Mouse (Mus musculus) hindbrain, embryonic 13.5 days (tissue): Measurements from ENCODE around the gene Adamtsl1. TPM values are rescaled to one million over a fixed set of nuclear protein-coding genes. Genes with fewer than 3 reads are reported as not detected.
A peak's percentile ranks its signal among the peaks of the same experiment; 100 is the strongest.

Source experiments
- ATAC-seq: fragments of 200-750 bp; cut with Nextera tagmentation; 2 replicates; pipeline ENCODE4 v1.8.0; 2017; ENCODE audit warnings: moderate TSS enrichment; ENCODE audit not compliant: low FRiP score
- H3K27ac ChIP-seq: fragments of 300-500 bp; sonication (generic); 2 replicates; pipeline ENCODE4 v1.5.1; 2015; ENCODE audit warnings: inconsistent platforms, mild to moderate bottlenecking, moderate library complexity
- H3K27me3 ChIP-seq: fragments of 300-500 bp; sonication (generic); 2 replicates; pipeline ENCODE4 v1.6.1; 2015; ENCODE audit warnings: mild to moderate bottlenecking, inconsistent platforms
- H3K36me3 ChIP-seq: fragments of 300-500 bp; sonication (generic); 2 replicates; pipeline ENCODE4 v1.6.1; 2015; ENCODE audit warnings: mild to moderate bottlenecking, inconsistent platforms
- H3K4me1 ChIP-seq: fragments of 300-500 bp; sonication (generic); replicated peaks from 2 replicates; pipeline ENCODE4 v1.6.1; 2015; ENCODE audit warnings: inconsistent platforms
- H3K4me2 ChIP-seq: fragments of 300-500 bp; sonication (generic); 2 replicates; pipeline ENCODE4 v1.6.1; 2015; ENCODE audit warnings: inconsistent platforms, mild to moderate bottlenecking, moderate library complexity
- H3K4me3 ChIP-seq: fragments of 300-500 bp; sonication (generic); 2 replicates; pipeline ENCODE4 v1.5.1; 2015; ENCODE audit warnings: mild to moderate bottlenecking, inconsistent platforms
- H3K9ac ChIP-seq: fragments of 300-500 bp; sonication (generic); 2 replicates; pipeline ENCODE4 v1.6.1; 2015; ENCODE audit warnings: mild to moderate bottlenecking, inconsistent platforms
- H3K9me3 ChIP-seq: fragments of 300-500 bp; sonication (generic); 2 replicates; pipeline ENCODE4 v1.6.1; 2016; ENCODE audit warnings: inconsistent platforms
- WGBS: fragments of 180-500 bp; shearing (Covaris S2); methylation state at CpG from one replicate; pipeline ENCODE4 v1.1.7; 2015; 5-methylcytosine and 5-hydroxymethylcytosine counted together
- polyA plus RNA-seq: library from polyadenylated mRNA; unstranded; fragments of >200 nt; fragmentation: Nextera tagmentation; extraction: Ambion mirVana; gene quantifications from 2 replicates; pipeline ENCODE4 v1.2.1, GENCODE M21; 2015

Gene Adamtsl1
- polyA plus RNA-seq, 1 experiment from 2014 or later: 11.6 TPM

GRCm38 (mm10) chr4:85764476-85764875 lies 250.5 kb downstream of the Adamtsl1 start:
- Histone ChIP-seq H3K36me3 (no peaks in the 10 kb centered on the region), H3K27me3 (0 out of 2 replicates have a peak, but pooled peaks cover 2% of the 10 kb centered on the region)
- ATAC-seq: no peak

GRCm38 (mm10) chr4:85767666-85768065 lies 253.7 kb downstream of the Adamtsl1 start:
- ATAC-seq: no peak
- Histone ChIP-seq H3K27me3 (0 out of 2 replicates have a peak, but pooled peaks cover 2% of the 10 kb centered on the region), H3K4me2 (no peak overlapping the region), H3K4me3 (no peak overlapping the region), H3K4me1 (peaks cover 12% of the 10 kb centered on the region), H3K27ac (peak overlapping the region; percentile 30), H3K36me3 (no peaks in the 10 kb centered on the region), H3K9ac (no peak overlapping the region), H3K9me3 (no peaks in the 10 kb centered on the region)
- WGBS: 76% methylated on average over 6 of the region's 6 CpGs

More at GRCm38 (mm10) chr4:85764476-85764875, 250.5 kb downstream of the Adamtsl1 start:
- no peak overlapping the region for H3K4me3 ChIP-seq
- no peaks in the 10 kb centered on the region for H3K9me3 ChIP-seq
- H3K27ac ChIP-seq: no peak overlapping the region
- H3K4me2 ChIP-seq: no peak overlapping the region
- peaks cover 12% of the 10 kb centered on the region for H3K4me1 ChIP-seq
- WGBS: 48% methylated on average over 3 of the region's 3 CpGs
- H3K9ac ChIP-seq: no peak overlapping the region

- 0 out of 2 replicates have a peak, but pooled peaks cover 2% of the 10 kb centered on the region for H3K27me3 ChIP-seq
- no peak overlapping the region for H3K9ac ChIP-seq
- WGBS: 21% methylated on average over 5 of the region's 5 CpGs
- H3K4me3 ChIP-seq: no peak overlapping the region
- H3K4me1 ChIP-seq: peaks cover 12% of the 10 kb centered on the region
- no peaks in the 10 kb centered on the region for H3K9me3 ChIP-seq
- no peak overlapping the region for H3K4me2 ChIP-seq
- H3K27ac ChIP-seq: peak overlapping the region; percentile 30
- no peaks in the 10 kb centered on the region for H3K36me3 ChIP-seq
- ATAC-seq: peak; percentile 66; the same call in 1 of the 2 replicates
Measured at GRCm38 (mm10) chr4:85768107-85768506, 254.1 kb downstream of the Adamtsl1 start.

GRCm38 (mm10) chr4:85782511-85782910 lies 268.5 kb downstream of the Adamtsl1 start:
- no peaks in the 10 kb centered on the region for H3K9me3 ChIP-seq
- peak; percentile 52; the same call in 1 of the 2 replicates for ATAC-seq
- peaks cover 13% of the 10 kb centered on the region for H3K4me1 ChIP-seq
- H3K27ac ChIP-seq: no peak overlapping the region
- H3K36me3 ChIP-seq: no peaks in the 10 kb centered on the region
- H3K27me3 ChIP-seq: peaks cover 55% of the 10 kb centered on the region
- no peak overlapping the region for H3K4me3 ChIP-seq
- no peak overlapping the region for H3K9ac ChIP-seq
- 10% methylated on average over 5 of the region's 5 CpGs for WGBS
- H3K4me2 ChIP-seq: no peak overlapping the region

- WGBS: 31% methylated on average over 6 of the region's 6 CpGs
Measured at GRCm38 (mm10) chr4:85783768-85784379, 269.9 kb downstream of the Adamtsl1 start.

GRCm38 (mm10) chr4:85784428-85784827 lies 270.5 kb downstream of the Adamtsl1 start:
- Histone ChIP-seq H3K4me3 (no peak overlapping the region), H3K9ac (no peak overlapping the region), H3K4me1 (peaks cover 13% of the 10 kb centered on the region), H3K27ac (no peak overlapping the region), H3K4me2 (no peak overlapping the region), H3K9me3 (no peaks in the 10 kb centered on the region), H3K36me3 (no peaks in the 10 kb centered on the region), H3K27me3 (peaks cover 47% of the 10 kb centered on the region)
- WGBS: 53% methylated on average over 4 of the region's 4 CpGs
- no peak for ATAC-seq

More at GRCm38 (mm10) chr4:85783768-85784379, 269.9 kb downstream of the Adamtsl1 start:
- Histone ChIP-seq H3K27ac (no peak overlapping the region), H3K4me2 (no peak overlapping the region), H3K4me3 (no peak overlapping the region), H3K9ac (no peak overlapping the region), H3K36me3 (no peaks in the 10 kb centered on the region), H3K27me3 (peaks cover 51% of the 10 kb centered on the region), H3K9me3 (no peaks in the 10 kb centered on the region), H3K4me1 (peaks cover 13% of the 10 kb centered on the region)
- ATAC-seq: no peak

GRCm38 (mm10) chr4:85790226-85790625 lies 276.3 kb downstream of the Adamtsl1 start:
- Histone ChIP-seq H3K36me3 (no peaks in the 10 kb centered on the region), H3K4me2 (no peak overlapping the region), H3K27ac (no peak overlapping the region), H3K9me3 (no peaks in the 10 kb centered on the region), H3K9ac (no peak overlapping the region), H3K4me1 (no peaks in the 10 kb centered on the region), H3K4me3 (no peak overlapping the region), H3K27me3 (peaks cover 19% of the 10 kb centered on the region)
- ATAC-seq: no peak
- WGBS: 71% methylated on average over 2 of the region's 2 CpGs

GRCm38 (mm10) chr4:85801805-85802204 lies 287.8 kb downstream of the Adamtsl1 start:
- Histone ChIP-seq H3K27ac (no peak overlapping the region), H3K27me3 (no peaks in the 10 kb centered on the region), H3K36me3 (no peaks in the 10 kb centered on the region), H3K4me2 (no peak overlapping the region), H3K9me3 (no peaks in the 10 kb centered on the region; the same call in 1 of the 2 replicates), H3K4me1 (no peaks in the 10 kb centered on the region), H3K9ac (no peak overlapping the region), H3K4me3 (no peak overlapping the region)
- peak; percentile 82; the same call in 1 of the 2 replicates for ATAC-seq
- 5% methylated on average over 8 of the region's 8 CpGs for WGBS

- no peaks in the 10 kb centered on the region for H3K36me3 ChIP-seq
- no peak overlapping the region for H3K4me3 ChIP-seq
- H3K9ac ChIP-seq: no peak overlapping the region
- H3K4me2 ChIP-seq: no peak overlapping the region
- H3K27me3 ChIP-seq: no peaks in the 10 kb centered on the region
- no peaks in the 10 kb centered on the region for H3K9me3 ChIP-seq
- WGBS: 80% methylated on average over 3 of the region's 3 CpGs
- peaks cover 4% of the 10 kb centered on the region; the same call in 1 of the 2 replicates for H3K4me1 ChIP-seq
- no peak for ATAC-seq
- H3K27ac ChIP-seq: no peak overlapping the region
Measured at GRCm38 (mm10) chr4:85814418-85814817, 300.4 kb downstream of the Adamtsl1 start.

- Histone ChIP-seq H3K9me3 (no peaks in the 10 kb centered on the region), H3K36me3 (no peaks in the 10 kb centered on the region), H3K9ac (no peak overlapping the region), H3K27me3 (no peaks in the 10 kb centered on the region), H3K4me3 (no peak overlapping the region), H3K4me2 (no peak overlapping the region), H3K4me1 (peaks cover 4% of the 10 kb centered on the region; the same call in 1 of the 2 replicates), H3K27ac (no peak overlapping the region)
- WGBS: 52% methylated on average over 2 of the region's 2 CpGs
- 0 out of 2 replicates have a peak, but pooled peaks have one; percentile 46 for ATAC-seq
Measured at GRCm38 (mm10) chr4:85818504-85818903, 304.5 kb downstream of the Adamtsl1 start.

GRCm38 (mm10) chr4:85819169-85819568 lies 305.2 kb downstream of the Adamtsl1 start:
- ATAC-seq: peak; percentile 32; the same call in 1 of the 2 replicates
- 90% methylated on average over 1 of the region's 1 CpGs for WGBS
- Histone ChIP-seq H3K36me3 (no peaks in the 10 kb centered on the region), H3K9me3 (no peaks in the 10 kb centered on the region), H3K9ac (no peak overlapping the region), H3K27ac (no peak overlapping the region), H3K4me3 (no peak overlapping the region), H3K27me3 (no peaks in the 10 kb centered on the region), H3K4me1 (peaks cover 9% of the 10 kb centered on the region; the same call in 1 of the 2 replicates), H3K4me2 (no peak overlapping the region)

GRCm38 (mm10) chr4:85819921-85820320 lies 305.9 kb downstream of the Adamtsl1 start:
- Histone ChIP-seq H3K36me3 (no peaks in the 10 kb centered on the region), H3K9ac (no peak overlapping the region), H3K27ac (no peak overlapping the region), H3K9me3 (no peaks in the 10 kb centered on the region), H3K4me3 (no peak overlapping the region), H3K27me3 (no peaks in the 10 kb centered on the region), H3K4me2 (no peak overlapping the region), H3K4me1 (peaks cover 9% of the 10 kb centered on the region; the same call in 1 of the 2 replicates)
- 34% methylated on average over 1 of the region's 1 CpGs for WGBS
- ATAC-seq: no peak
